Mouse (Mus musculus): Measurements from ENCODE around the gene Ppp2r5a.

The Ppp2r5a gene

DNA sequence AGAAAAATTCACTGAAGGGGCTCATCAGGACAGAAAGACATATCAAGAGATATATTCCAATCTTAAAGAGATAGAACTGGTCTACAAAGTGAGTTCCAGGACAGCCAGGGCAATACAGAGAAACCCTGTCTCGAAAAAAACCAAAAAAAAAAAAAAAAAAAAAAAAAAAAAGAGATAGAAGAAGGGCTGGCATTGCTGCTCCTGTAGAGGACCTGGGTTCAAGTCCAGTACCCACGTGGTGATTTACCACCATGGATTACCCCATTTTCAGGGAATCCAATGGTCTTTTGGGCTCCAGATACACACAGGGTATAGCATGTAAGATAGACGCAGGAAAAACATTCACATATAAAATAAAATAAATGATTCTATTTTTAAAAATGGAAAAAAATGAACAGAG is 22.2 kb downstream of the Ppp2r5a start:
- no peak for DNase-seq (ENCODE audit: inconsistent ontology term)

DNA sequence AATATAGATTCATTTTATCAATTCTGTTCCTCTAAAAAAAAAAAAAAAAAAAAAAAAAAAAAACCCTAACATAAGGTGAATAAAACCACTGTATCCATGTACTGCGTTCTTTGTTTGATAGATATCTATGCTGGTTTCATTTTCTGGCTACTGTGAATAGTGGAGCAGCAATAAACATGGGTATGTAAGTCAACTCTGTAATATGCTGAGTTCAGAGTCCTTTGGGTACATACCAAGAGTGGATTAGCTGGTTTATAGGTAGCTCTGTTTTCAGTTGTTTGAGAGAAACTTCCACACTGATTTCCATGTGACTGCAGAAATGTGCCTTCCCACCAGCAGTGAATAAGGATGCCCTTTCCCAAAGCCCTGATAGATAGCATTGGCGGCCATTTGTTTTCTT is 25.0 kb downstream of the Ppp2r5a start:
- DNase-seq (ENCODE audit: inconsistent ontology term): no peak

DNA sequence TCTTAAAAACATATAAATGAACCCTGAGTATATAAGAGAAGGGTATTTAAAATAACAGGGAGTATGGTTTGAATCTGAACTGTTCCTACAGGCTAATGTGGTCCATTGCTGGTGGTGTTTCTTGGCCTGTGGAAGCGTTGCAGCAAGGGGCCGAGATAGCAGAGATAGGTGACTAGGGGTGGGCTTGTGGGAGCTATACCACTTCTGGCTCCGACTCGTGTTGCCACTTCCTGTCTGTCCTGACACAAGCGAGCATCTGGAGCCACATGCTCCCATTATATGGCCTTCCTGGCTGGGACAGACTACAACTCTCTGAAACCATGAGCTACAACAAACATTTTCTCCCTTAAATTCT is 27.5 kb downstream of the Ppp2r5a start:
- no peak for DNase-seq (ENCODE audit: inconsistent ontology term)

DNA sequence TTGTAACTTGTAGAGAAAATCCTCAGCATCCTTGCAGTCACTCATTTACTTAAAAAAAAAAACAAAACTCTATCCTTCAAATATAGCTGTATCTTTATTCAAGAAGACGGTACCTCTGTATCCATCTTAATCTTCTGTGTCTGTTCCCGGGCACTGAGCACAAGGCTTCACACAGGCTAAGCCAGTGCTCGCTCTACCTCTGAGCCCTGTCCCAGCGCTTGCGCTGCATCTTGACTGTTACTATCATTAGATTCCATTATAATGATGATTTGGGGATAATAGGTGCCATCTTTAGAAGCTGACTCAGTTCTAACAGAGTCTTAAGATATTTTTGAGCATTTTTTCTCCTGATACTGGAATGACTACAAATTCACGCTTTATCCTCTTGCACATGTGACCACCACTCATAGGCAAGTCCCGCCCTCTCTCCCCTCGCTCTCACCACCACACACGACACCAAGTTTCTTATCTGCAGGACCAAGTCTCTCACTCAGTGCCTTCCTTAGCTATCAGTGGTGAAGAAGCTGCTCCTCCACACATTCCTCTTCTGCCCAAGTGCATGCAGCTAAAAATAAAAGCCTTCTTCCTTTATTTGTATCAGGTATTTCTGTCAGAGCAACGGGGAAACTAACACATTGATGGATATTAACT is 28.0 kb downstream of the Ppp2r5a start:
- DNase-seq (ENCODE audit: inconsistent ontology term): no peak

DNA sequence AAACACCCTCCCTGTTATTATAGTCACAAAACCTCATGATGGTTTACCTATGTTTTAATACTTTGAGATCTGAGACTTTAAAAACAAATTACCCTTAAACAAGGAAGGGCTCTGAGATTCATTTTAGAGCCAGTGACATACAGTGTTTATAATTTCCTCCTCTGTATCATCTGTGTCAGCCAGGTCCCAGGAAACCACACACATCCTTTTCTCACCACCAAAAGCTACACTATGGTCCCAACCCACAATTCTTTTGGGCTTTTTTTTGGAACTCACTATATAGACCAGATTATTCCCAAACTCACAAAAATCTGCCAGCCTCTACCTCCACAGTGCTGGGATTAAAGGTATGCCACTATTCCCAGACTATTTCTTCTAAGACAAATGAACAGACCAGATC is 33.9 kb downstream of the Ppp2r5a start:
- no peak for DNase-seq (ENCODE audit: inconsistent ontology term)

DNA sequence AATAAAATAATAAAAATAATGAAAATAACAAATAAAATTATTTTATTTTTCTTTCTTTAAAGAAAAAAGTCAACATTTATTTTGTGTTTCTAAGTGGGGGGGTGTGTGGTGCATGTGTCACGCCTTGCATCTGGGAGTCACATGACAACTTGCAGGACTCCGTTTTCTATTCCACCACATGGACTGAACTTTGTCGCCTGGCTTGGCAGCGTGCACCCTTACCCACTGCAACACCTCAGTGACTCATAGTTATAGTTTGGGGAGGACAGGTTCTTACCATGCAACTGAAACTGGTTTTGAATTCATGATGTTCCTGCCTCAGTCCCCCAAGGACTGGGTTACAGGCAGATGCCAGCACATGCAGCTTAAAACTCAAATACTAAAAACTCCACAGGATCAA is 34.9 kb downstream of the Ppp2r5a start:
- no peak for DNase-seq (ENCODE audit: inconsistent ontology term)

DNA sequence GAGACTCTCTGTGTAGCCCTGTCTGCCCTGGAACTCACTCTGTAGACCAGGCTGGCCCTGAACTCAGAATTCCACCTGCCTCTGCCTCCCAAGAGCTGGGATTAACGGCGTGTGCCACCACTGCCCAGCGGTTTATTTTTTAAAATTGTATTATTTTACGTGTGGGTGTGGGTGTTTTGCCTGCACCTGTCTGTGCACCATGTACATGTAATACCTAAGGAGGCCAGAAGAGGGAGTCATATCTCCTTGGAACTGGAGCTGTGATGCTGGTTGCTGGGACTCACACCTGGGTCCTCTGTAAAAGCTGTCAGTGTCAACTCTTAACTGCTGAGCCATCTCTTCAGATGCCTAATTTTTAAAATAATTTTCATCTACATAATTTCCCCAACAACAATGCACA is 38.6 kb downstream of the Ppp2r5a start:
- DNase-seq (ENCODE audit: inconsistent ontology term): no peak

DNA sequence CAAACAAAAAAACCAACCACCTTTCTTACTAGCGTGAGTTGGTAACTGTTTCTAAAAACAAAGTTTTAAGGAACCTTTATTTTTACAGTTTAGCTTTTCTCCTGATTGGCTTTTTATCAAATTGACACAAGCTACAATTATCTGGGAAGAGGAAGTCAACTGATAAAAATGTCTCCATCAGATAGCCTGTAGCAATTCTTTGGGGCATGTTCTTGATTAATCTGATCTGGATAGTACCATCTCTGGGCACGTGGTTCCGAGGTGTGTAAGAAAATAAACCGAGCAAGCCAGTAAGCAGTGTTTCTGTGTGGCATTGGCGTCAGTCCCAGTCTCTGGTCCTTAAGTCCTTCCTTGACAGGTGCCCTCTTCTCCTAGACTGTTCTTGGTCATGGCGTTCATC is 40.7 kb downstream of the Ppp2r5a start:
- no peak for DNase-seq (ENCODE audit: inconsistent ontology term)

DNA sequence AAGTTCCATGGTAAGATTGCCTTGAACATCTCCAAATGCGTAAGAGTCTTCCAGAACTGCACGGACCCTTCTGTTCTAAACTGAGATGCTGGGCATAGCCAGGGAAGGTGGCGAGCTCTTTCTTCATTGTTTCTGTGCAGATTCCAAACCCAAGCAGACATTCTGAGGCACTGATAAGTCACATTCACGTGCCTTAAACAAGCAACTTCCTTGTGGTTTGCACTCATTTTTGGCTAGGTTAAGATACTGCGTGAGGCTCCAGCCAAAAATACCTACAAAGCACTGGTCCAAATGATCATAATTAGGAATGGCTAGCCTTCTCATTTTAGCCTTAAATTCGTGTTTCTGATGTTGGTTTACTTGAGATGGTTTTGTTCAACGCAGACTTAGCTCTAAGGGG is 43.6 kb downstream of the Ppp2r5a start:
- DNase-seq (ENCODE audit: inconsistent ontology term): peak; percentile 30

DNA sequence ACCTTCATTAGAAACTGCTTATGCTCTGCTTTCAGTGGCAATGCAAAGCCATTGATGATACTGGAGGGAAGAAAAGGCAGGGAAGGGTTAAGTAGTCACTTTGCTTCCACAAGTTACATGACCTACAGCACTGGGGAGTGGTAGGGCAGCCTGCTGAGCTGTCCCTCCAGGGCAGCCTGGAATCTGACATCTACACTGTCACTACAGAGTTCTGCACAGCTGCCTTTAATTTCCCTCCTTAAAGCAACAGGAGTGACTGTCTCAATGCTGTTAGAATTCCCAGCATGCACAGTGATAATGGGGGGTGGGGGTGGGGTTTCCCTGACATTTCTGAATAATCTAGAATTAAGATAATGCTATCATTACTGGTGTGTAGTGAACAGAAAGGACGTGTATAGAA is 46.1 kb downstream of the Ppp2r5a start:
- DNase-seq (ENCODE audit: inconsistent ontology term): no peak

DNA sequence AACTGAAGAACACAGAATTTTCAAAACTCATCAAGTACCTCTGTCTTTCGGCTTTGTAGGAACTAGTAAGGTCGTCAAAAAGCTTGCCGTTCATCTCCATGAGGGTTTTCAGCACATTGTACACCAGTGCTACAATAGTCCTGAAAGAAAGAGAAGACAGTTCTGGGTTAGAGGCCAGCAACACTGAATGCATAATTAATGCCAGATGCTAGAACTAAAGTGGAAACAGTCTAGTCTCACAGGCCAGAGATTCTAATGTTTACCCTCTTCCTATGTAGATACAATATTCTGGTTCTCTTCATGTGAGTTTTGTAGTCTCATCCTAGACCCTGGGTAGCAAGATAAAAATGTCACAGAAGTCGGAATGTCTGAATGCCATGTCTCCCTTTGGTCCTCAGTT is 49.2 kb downstream of the Ppp2r5a start:
- DNase-seq (ENCODE audit: inconsistent ontology term): no peak

DNA sequence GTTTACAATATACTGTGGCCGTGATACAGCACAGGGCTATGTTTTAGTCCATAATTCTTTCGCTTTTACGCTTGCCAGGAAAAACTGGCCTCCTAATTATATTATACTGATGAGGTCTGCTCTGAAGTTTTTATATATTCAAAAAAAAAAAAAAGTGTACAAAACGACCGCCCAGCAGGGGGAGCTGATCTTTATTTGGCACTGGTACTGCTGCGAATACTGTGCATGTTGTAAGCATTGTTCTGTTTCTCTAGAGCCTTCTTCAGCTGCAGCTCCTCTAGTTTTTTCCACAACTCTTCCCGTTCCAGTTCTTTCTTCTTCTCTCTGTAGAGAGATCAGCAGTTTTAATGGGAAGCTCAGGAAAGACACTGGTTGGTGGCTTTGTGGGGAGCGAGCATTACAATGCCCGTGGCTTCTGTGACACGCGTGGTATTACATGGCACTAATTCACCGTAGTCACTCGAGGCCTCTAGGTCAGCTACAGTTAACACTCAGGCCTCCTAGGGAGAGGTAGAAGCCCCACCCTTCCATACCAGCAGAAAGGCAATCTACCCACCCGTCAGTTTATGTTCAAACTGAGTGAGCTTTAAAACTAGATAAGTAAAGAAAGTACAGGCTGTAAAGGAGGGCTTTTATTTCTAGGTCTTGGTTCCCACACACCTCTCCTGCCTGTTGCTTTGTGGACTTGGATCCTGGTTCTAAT is 50.1 kb downstream of the Ppp2r5a start:
- DNase-seq (ENCODE audit: inconsistent ontology term): peak; percentile 39

DNA sequence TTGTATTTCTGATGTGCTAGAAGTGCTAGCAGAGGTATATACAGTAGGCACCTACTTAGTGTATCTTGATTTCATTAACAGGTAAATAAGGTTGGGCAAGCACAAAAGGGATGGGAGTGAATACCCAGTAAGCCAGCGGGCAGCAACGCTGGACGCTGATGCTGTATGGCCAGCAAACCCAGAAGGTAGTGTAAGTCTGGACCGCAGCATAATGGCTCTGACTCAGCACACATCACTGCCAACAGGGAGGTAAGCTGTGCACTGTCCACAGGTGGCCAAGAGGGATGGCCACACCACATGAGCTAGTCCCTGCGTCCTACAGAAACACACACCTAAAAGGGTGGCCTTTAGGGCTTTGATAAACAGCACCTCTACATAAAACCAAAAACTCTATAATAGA is 52.7 kb downstream of the Ppp2r5a start:
- no peak for DNase-seq (ENCODE audit: inconsistent ontology term)

DNA sequence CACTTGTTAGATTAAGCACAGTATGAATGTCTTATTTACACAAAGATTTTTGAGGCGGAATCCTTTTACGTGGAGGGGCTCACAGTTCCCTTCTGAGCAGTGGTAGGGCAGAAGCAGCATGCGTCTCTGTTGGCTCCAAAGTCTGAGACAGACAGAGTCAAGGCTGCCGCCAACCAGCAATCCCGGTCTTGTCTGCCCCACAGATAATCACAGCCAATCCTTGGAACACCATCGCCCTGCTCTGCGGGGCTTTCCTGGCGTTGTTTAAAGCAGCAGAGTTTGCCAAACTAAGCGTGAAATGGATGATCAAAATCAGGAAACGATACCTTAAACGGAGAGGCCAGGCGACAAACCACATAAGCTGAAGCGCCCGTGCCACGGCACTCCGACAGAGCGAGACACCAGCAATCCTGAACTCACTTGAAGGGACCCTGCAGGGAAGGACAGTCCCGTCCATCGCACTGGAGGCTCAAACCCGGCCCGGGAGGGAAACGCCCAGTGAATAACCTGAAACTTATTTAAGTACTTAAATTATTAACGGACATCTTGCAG is 53.5 kb downstream of the Ppp2r5a start:
- no peak for DNase-seq (ENCODE audit: inconsistent ontology term)

DNA sequence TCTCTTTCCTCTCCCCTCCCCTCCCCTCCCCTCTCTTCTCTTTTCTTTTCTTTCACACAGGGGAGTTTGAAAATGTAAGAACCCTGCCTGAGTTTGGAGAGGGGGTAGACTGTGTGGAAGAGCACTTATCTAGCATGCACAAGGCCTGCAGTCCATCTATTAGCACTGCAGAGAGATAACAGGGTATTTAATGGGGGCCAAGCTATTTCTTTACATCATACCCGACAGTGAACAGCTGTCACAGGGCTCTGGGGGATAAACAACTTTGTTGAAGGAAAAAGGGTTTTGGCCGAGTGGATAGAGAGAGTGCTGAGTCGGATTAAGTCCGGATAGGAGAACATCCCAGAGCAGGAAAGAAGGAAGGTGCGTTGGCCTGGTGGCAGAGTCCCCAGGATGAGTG is 54.1 kb downstream of the Ppp2r5a start:
- DNase-seq (ENCODE audit: inconsistent ontology term): no peak

DNA sequence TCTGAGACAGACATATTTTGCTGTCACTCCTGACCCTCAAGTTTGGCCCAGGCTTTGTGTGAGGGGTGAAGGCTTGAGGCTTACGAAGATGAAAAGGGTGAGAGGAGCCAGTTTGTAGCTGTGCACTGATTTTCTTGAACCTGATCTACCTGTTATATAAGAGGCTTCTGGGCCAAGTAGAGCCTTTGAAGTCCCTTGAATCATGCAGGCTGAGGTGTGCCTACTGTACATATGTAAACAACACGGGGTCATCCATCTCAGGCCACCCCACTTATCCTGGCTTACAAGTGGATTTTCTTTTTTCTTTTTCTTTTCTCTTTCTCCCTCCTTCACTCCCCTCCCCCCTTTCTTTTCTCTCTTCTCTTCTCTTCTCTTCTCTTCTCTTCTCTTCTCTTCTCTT is 54.5 kb downstream of the Ppp2r5a start:
- no peak for DNase-seq (ENCODE audit: inconsistent ontology term)

DNA sequence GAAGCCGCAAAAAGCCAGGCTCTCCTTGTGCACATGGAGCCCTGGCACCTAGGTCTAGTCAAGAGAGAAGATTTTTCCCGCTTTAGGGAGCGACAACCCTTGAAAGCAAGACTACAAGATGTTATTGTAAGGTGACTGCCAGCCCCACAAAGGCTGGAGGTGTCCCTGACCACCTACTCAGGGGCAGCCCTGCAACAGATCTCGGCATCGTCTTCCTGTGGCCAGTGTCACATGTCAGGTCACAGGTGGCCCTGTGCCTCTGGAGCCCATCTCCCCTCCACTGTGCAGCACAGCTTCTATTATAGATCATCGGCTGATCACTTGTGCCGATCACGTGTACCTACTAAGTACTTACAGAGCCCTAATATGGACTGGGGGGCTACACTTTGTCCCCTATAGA is 55.5 kb downstream of the Ppp2r5a start:
- no peak for DNase-seq (ENCODE audit: inconsistent ontology term)

DNA sequence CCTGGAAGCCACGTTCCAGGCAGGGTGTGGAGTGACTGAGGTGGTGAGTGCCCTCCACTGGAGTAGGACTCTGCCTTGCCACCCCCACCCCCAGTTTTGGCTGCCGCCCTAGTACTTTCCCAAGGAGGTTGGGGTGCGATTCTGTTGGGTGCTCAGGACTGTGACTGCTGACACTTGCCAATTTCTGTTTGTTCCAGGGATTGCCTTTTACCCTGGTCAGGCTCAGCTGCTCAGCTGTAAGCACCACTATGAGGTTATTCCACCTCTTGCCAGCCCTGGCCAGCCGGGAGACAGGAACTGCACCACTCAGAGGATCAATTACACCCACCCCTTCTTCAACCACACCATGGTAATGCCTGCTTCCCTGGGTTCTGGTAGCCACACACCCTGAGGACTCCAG is 62.5 kb downstream of the Ppp2r5a start:
- DNase-seq (ENCODE audit: inconsistent ontology term): no peak

DNA sequence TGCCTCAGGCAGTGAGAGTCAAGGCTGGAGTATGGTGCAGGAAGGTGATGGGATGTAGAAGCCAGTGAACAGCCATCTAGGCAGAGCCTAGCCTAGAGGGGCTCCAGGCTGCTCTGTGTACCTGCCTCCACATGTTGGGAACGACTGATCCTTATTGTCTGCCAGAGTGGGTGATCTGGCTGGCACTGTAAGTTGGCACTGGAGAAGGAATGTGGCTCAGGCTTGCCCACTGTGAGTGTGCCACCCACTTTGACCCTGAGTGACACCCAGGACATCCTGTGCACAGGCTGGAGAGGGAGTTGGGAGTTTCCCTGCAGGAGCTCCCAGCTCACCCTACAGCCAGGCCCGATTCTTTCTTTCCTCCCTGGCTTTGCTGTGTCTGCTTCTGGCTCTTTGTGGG is 63.2 kb downstream of the Ppp2r5a start:
- DNase-seq (ENCODE audit: inconsistent ontology term): no peak

DNA sequence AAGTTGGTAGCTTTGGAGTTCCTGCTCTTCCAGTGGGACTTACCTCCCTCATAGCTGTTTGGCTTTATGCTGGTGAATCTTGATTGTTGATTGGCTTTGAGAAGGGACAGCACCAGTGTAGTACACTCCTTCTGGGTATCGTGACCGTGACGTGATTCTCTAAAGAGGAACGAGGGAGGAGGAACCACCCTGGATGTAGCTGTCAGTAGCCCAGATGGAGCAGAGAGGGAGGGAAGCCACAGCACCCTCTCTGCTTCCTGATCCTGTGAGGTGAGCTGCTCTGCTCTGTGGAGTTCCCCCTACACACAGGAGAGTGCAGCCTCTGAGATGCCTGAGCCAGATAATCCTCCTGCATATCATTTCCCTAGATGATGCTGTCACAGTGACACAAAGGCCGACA is 68.6 kb downstream of the Ppp2r5a start:
- no peak for DNase-seq (ENCODE audit: inconsistent ontology term)

DNA sequence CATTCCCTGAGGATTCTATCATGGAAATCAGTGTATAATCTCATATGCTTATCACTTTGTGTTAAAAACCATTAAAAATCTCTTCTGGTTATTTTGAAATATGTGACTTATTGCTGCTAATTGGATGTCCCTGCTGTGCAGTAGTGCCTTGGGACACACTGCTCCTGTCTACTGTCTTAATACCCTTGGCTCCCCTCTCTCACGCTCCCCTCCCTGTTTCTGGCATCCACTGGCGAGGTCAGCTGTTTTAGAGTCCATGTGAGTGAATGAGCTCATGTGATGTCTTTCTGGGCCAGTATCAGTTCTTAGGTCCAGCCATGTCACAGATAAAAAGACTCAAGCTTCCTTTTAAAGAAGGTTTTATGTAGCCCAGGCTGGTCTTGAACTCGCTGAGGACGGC is 72.7 kb downstream of the Ppp2r5a start:
- no peak for DNase-seq (ENCODE audit: inconsistent ontology term)

DNA sequence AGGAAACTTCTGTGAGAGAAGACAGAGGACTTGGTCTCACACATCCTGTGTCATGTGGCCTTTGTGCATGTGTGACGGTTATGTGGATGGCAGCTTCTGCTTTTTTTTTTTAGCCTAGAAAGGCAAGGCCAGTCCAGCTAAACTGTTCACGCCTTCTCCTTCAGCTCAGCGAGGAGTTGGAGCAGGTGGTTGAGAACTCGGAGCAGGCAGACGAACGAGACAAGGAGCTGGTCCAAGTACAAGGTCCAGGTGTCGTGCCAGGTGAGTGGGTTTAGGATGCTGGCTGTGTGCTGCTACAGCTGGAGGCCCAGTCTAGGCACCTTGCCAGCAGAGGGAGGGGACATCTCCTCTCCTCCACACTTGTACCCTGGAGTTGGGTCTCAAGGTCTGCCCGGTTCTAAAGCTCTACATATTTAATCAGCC is 75.0 kb downstream of the Ppp2r5a start:
- DNase-seq (ENCODE audit: inconsistent ontology term): no peak

DNA sequence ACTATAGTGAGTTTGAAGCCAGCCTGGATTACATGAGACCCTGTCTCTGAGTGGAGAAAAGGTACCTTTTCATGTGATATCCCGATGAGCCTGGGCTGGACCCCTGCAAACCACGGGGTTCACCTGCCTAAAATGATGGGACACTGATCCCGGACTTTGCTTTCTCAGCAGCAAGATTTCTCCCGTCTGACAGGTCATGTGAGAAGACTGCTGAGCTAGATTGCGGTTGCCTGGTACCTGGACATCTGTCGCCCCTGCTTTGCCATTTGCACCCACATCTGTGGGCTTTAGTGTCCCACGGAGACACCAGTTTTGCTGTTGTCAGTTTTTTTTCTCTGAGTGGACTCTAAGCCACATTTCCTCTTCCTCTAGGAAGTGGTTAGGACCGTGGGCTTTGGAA is 75.8 kb downstream of the Ppp2r5a start:
- DNase-seq (ENCODE audit: inconsistent ontology term): no peak

All from Muller cell, postnatal 12 days (primary cell).